Mouse (Mus musculus): ENCODE results near the gene Prkn.

DNA sequence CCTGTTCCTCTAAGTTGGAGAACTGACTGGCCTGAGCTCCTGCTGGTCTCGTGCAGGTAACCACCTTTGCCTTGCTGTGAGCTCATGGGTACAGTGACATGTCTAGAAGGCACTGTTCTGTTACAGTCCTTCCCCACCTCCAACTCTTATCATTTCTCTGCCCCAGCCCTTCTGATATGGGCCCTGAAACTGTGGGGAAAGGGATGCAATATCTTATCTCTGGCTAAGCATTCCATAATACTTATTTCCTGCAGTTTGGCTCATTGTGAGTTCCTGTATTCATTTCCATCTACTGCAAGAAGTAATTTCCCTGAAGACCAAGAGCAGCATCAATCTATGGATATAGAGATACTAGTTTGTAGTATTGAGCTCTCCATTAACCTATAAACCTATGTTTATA lies 506.1 kb downstream of the Prkn start:
- no peak for TF ChIP-seq POLR2A (IDR thresholded peaks at IDR 0.05; ENCODE audit: insufficient read depth, low read depth, low read length)
- TF ChIP-seq CTCF (IDR thresholded peaks at IDR 0.05), result no peak
